Mouse (Mus musculus): ENCODE results near the gene Wdr61.

Gene Wdr61

DNA sequence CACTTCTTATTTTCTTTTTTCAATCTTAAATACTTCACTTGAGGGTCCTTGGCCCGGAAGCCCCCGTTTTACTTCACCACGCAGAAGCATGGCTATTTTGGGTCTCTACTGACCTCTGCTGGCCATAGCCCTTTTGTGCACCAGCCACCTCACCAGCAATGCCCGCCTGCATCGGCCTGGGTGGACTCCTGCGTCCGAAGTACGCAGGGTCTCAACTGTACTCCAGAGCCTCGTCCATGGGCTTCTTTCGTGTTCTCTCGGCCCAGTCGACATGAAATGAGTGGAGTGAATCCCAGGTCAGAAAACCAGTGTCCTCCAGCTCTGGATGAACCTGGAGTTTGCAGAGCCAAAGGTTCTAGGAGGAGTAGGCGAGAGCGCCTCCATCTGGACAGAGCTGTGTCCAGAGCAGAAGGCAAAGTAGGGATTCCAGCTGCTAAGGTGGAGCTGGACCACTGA, 57.8 kb downstream of the Wdr61 start:
- peak; percentile 91 for DNase-seq (ENCODE audit: low spot score)

DNA sequence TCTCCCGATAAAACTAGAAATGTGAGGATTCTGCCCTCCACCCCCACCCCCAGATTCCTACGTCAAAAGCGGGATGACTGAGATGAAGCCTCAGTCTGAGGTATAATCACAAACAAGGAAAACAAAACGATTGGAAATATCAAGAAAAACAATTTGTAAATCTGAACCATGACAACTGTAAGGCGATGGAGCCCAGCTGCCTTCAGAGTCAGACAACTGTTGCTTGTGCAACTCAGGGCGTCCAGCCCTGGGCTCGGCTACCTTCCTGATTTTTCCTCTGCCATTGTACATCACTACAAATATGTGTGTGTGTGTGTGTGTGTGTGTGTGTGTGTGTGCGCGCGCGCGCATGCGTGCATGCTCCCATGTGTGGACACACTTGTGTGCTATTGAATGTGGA, 60.4 kb downstream of the Wdr61 start:
- no peak for DNase-seq (ENCODE audit: low spot score)

DNA sequence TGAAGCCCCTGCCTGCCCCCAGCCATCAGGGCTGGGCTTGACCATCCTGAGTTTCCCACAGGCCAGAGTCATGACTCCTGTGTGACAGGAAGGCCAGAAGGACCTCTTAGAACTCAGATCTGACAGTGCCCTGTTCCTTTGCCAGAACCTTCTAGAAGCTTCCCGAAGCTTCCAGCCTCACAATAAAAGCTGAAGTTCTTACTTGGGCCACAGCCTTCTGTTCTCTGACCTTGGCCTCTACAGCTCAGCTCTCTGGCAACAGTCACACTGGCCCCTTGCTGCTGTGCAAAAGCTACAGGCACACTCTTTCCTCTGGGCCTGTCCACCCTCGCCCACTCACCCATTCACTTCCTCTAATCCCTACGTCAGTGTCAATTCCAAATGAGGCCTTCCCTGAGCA, 62.4 kb downstream of the Wdr61 start:
- no peak for DNase-seq (ENCODE audit: low spot score)

GRCm38 (mm10) chr9:54668455-54668854, 65.9 kb downstream of the Wdr61 start:
- DNase-seq (ENCODE audit: low spot score): no peak

GRCm38 (mm10) chr9:54666116-54666515, 68.2 kb downstream of the Wdr61 start:
- no peak for DNase-seq (ENCODE audit: low spot score)
